Mouse (Mus musculus): ENCODE measurements around the gene Gm4791. TPM values are rescaled to one million over a fixed set of nuclear protein-coding genes. Genes with fewer than 3 reads are reported as not detected.

The Gm4791 gene
- polyA plus RNA-seq (2016; fragmentation: Nextera tagmentation; extraction: Ambion mirVana): not detected in 2 replicates

- Histone ChIP-seq H3K36me3 (no peaks in the 10 kb centered on the region), H3K4me3 (no peak within 1 kb of the TSS), H3K4me1 (no peaks in the 10 kb centered on the region), H3K27me3 (replicated peaks) (no peaks in the 10 kb centered on the region), H3K27ac (no peak within 1 kb of the TSS), H3K9me3 (replicated peaks) (0 out of 2 replicates have a peak, but pooled peaks cover 3% of the 10 kb centered on the region), H3K9ac (no peak within 1 kb of the TSS), H3K4me2 (no peak within 1 kb of the TSS)
- no peak for ATAC-seq
- WGBS (ENCODE audit: insufficient replicate concordance): 49% methylated on average over 5 of the region's 5 CpGs
Observed at GRCm38 (mm10) chr9:46998338-46998791, at the start of gene Gm4791. Gene Gm4791 (plus strand): TSS chr9:46998741.

DNA sequence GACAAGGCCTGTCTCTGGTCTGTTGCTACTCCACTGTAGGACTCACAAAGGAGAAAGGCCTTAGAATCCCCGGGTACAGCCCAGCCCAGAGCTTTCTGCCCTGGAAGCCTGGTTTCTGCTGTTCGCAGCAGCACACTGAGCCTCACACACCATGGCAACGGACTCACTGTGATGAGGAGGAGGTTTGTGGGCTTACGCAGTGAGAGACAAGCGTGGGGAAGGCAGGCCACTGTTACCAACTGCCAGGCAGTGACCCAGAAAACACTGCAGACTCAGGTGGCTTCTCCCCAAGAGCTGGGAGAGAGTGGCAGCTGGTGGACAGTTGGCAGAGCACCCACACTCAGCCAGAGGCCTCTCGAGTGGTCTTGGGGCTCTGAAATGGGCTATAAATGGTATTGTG, 42.3 kb upstream of the Gm4791 start:
- WGBS (ENCODE audit: insufficient replicate concordance): 60% methylated on average over 6 of the region's 6 CpGs
- ATAC-seq: no peak

GRCm38 (mm10) chr9:46957420-46957950, 41.1 kb upstream of the Gm4791 start:
- H3K9me3 ChIP-seq (replicated peaks): no peaks in the 10 kb centered on the region
- no peak overlapping the region for H3K27ac ChIP-seq
- no peaks in the 10 kb centered on the region for H3K36me3 ChIP-seq
- no peak overlapping the region for H3K4me2 ChIP-seq
- H3K4me3 ChIP-seq: no peak overlapping the region
- WGBS (ENCODE audit: insufficient replicate concordance): 48% methylated on average over 8 of the region's 8 CpGs
- no peaks in the 10 kb centered on the region for H3K27me3 ChIP-seq (replicated peaks)
- no peak for ATAC-seq
- H3K9ac ChIP-seq: no peak overlapping the region
- no peaks in the 10 kb centered on the region for H3K4me1 ChIP-seq

More for the DNA sequence above, 42.3 kb upstream of the Gm4791 start:
- no peaks in the 10 kb centered on the region for H3K9me3 ChIP-seq (replicated peaks)
- H3K27ac ChIP-seq: no peak overlapping the region
- H3K4me2 ChIP-seq: no peak overlapping the region
- no peak overlapping the region for H3K9ac ChIP-seq
- no peaks in the 10 kb centered on the region for H3K36me3 ChIP-seq
- H3K4me1 ChIP-seq: no peaks in the 10 kb centered on the region
- H3K4me3 ChIP-seq: no peak overlapping the region
- no peaks in the 10 kb centered on the region for H3K27me3 ChIP-seq (replicated peaks)

GRCm38 (mm10) chr9:46966028-46966427, 32.5 kb upstream of the Gm4791 start:
- no peaks in the 10 kb centered on the region for H3K4me1 ChIP-seq
- H3K27ac ChIP-seq: no peak overlapping the region
- no peak overlapping the region for H3K4me3 ChIP-seq
- H3K9me3 ChIP-seq (replicated peaks): no peaks in the 10 kb centered on the region
- H3K36me3 ChIP-seq: no peaks in the 10 kb centered on the region
- WGBS (ENCODE audit: insufficient replicate concordance): 68% methylated on average over 5 of the region's 5 CpGs
- H3K9ac ChIP-seq: no peak overlapping the region
- no peak overlapping the region for H3K4me2 ChIP-seq
- no peak for ATAC-seq
- H3K27me3 ChIP-seq (replicated peaks): no peaks in the 10 kb centered on the region

DNA sequence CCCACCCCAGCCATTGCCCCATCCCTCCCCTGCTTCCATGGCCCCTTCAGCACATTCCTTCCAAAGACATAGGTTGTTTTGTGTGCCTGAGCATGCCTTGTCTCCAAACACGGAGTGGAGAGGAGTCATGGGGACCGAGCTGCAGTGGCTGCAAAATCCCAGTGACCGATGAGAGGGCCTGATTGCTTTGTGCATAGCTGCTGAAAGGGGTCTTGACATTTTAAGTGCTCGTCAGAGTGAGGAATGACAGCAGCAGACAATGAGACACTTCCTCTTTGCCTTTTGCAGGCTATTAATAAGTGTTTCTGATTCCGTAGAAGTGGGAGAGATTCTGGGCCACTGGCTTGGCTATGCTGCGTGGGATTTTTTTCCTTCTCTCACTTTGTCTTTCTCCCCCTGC, 29.6 kb upstream of the Gm4791 start:
- Histone ChIP-seq H3K27ac (no peak overlapping the region), H3K36me3 (no peaks in the 10 kb centered on the region), H3K4me3 (no peak overlapping the region), H3K9me3 (replicated peaks) (no peaks in the 10 kb centered on the region), H3K4me2 (no peak overlapping the region), H3K27me3 (replicated peaks) (no peaks in the 10 kb centered on the region), H3K9ac (no peak overlapping the region), H3K4me1 (no peaks in the 10 kb centered on the region)
- no peak for ATAC-seq
- 37% methylated on average over 6 of the region's 6 CpGs for WGBS (ENCODE audit: insufficient replicate concordance)

DNA sequence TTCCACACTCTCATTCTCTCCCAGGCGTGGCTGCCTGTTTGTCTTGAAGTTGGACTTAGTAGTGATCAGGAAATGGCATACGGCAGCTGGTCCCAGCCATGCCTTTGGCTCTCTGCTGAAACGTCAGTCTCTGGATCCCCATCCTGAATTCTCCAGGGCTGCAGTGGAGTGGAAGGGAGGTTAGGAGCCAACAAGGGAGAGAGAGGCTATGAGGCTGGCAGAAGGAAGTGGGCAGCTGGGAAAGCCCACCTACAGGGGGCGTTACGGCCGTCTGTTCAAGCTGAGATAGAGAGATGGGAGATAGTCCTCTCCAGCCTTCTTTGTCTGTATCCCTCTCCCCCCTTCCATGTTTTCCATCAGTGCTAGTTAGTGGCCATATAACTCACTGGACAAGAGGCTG, 29.1 kb upstream of the Gm4791 start:
- no peaks in the 10 kb centered on the region for H3K27me3 ChIP-seq (replicated peaks)
- H3K9me3 ChIP-seq (replicated peaks): no peaks in the 10 kb centered on the region
- no peak for ATAC-seq
- no peak overlapping the region for H3K27ac ChIP-seq
- no peak overlapping the region for H3K9ac ChIP-seq
- H3K4me3 ChIP-seq: no peak overlapping the region
- 46% methylated on average over 6 of the region's 6 CpGs for WGBS (ENCODE audit: insufficient replicate concordance)
- no peaks in the 10 kb centered on the region for H3K4me1 ChIP-seq
- no peaks in the 10 kb centered on the region for H3K36me3 ChIP-seq
- no peak overlapping the region for H3K4me2 ChIP-seq

DNA sequence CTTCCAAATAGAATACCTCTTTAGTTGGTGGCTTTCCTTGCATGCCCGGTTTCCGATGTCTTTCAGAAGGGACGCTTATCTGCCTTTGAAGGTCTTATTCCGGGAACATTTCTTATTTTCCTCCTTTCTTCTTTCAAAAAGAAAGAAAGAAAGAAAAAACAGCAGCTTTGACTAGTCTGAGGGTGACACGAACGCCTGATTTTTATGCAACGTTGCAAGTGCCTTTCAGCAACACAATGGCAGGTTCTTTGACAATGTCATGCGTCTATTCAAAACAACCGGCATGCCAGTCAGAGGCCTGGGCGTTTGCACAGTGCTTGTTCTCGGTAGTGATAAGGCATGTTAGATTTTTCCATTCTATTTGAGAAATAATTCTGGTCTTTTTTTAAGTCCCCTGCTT, 19.7 kb upstream of the Gm4791 start:
- Histone ChIP-seq H3K4me1 (no peaks in the 10 kb centered on the region), H3K9me3 (replicated peaks) (no peaks in the 10 kb centered on the region), H3K36me3 (no peaks in the 10 kb centered on the region), H3K27me3 (replicated peaks) (no peaks in the 10 kb centered on the region), H3K4me3 (no peak overlapping the region), H3K9ac (no peak overlapping the region), H3K27ac (no peak overlapping the region), H3K4me2 (no peak overlapping the region)
- ATAC-seq: no peak
- 58% methylated on average over 11 of the region's 11 CpGs for WGBS (ENCODE audit: insufficient replicate concordance)

GRCm38 (mm10) chr9:46980111-46980510, 18.4 kb upstream of the Gm4791 start:
- Histone ChIP-seq H3K27me3 (replicated peaks) (no peaks in the 10 kb centered on the region), H3K27ac (no peak overlapping the region), H3K9ac (no peak overlapping the region), H3K4me3 (no peak overlapping the region), H3K9me3 (replicated peaks) (no peaks in the 10 kb centered on the region), H3K4me2 (no peak overlapping the region), H3K4me1 (no peaks in the 10 kb centered on the region), H3K36me3 (no peaks in the 10 kb centered on the region)
- WGBS (ENCODE audit: insufficient replicate concordance): 16% methylated on average over 2 of the region's 2 CpGs
- ATAC-seq: no peak

DNA sequence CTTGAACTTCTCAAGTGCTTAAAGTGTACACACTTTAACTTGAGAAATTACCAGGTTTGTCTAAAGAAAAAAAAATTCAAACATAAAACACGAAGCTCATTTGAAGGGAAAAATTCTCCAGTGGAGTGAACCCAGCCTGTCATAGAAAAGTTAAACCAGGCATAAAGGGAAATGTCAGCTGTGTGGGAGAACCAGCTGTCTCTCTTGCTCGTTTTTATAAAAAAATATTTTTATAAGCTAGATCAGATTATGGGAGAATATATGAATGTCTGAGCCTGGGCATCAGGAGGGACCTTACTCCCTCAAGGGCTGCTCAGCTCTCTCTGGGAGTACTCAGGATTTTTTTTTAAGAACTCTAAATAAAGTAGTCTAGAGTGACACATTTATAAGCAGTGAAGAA, 15.1 kb upstream of the Gm4791 start:
- no peak overlapping the region for H3K4me2 ChIP-seq
- no peaks in the 10 kb centered on the region for H3K27me3 ChIP-seq (replicated peaks)
- H3K9me3 ChIP-seq (replicated peaks): no peaks in the 10 kb centered on the region
- no peaks in the 10 kb centered on the region for H3K4me1 ChIP-seq
- H3K36me3 ChIP-seq: no peaks in the 10 kb centered on the region
- ATAC-seq: no peak
- WGBS (ENCODE audit: insufficient replicate concordance): 41% methylated on average over 2 of the region's 2 CpGs
- no peak overlapping the region for H3K4me3 ChIP-seq
- H3K27ac ChIP-seq: no peak overlapping the region
- no peak overlapping the region for H3K9ac ChIP-seq

- H3K27ac ChIP-seq: no peak overlapping the region
- H3K4me1 ChIP-seq: no peaks in the 10 kb centered on the region
- H3K4me2 ChIP-seq: no peak overlapping the region
- no peaks in the 10 kb centered on the region for H3K27me3 ChIP-seq (replicated peaks)
- no peaks in the 10 kb centered on the region for H3K36me3 ChIP-seq
- no peak for ATAC-seq
- no peak overlapping the region for H3K4me3 ChIP-seq
- H3K9me3 ChIP-seq (replicated peaks): 0 out of 2 replicates have a peak, but pooled peaks cover 4% of the 10 kb centered on the region
- WGBS (ENCODE audit: insufficient replicate concordance): 63% methylated on average over 6 of the region's 6 CpGs
- no peak overlapping the region for H3K9ac ChIP-seq
Observed at GRCm38 (mm10) chr9:47041569-47041968, 43.0 kb downstream of the Gm4791 start.
